Mouse (Mus musculus) spleen, adult 12 weeks (tissue): ENCODE measurements around the gene Krt87.

Experiments used
- DNase-seq: peaks from one replicate; pipeline ENCODE4 v3.0.0; 2022; ENCODE audit warnings: low spot score

The Krt87 gene

DNA sequence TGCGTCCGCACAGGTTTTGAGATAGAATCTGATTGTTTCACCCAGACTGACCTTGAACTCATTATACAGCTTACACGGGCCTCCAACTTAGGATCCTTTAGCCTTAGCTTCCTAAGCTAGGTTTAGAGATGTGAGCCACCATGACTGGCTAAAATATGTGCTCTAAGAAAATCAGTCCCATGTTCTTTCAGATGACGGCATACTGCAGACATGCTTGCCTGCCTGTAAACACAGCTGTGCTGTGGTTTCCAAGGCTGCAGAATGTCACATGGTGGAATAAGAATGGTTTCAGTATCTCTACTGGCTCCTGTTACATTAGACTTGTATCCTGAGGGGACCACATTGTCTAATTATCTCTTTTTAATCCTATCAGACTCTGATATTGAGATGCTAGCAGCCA lies 19.7 kb downstream of the Krt87 start:
- DNase-seq, result no peak

DNA sequence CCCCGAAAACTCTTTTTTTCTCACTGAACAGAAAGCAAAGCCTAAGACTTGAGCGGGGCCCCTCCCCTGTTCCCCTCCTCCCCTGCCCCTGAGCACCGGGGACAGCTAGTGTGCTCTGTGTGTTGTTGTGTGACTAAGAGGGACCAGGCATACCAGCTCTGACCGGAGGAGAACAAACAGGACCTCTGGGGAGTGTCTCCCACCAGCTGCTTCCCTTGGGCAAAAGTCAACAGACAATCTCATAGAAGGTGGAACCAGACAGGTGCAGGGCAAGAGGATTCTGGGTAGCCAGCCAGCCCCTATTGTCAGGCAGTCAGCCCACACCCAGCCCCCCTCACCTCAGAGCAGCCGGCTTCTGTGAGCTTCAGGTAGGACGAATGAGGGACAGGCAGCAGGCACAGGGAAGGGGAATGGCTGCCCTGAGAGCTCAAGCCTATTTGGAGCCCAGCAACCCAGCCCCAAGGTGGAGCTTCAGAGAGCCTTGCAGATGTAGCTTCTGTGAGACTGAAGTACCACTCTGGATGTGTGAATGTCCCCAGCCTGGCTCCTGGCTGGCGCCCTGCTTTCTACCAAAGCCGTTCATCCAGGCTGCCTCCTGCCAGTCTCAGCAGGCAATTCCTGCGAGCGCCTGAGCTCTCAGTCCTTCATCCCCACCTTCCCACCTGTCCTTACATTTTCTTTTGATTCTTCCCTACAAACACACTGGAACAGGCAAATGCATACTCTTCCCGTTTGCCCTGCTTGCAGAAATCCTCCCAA lies 23.6 kb downstream of the Krt87 start:
- no peak for DNase-seq

GRCm38 (mm10) chr15:101413916-101414635 lies 24.5 kb downstream of the Krt87 start:
- DNase-seq, result no peak

GRCm38 (mm10) chr15:101412188-101412587 lies 26.4 kb downstream of the Krt87 start:
- no peak for DNase-seq

DNA sequence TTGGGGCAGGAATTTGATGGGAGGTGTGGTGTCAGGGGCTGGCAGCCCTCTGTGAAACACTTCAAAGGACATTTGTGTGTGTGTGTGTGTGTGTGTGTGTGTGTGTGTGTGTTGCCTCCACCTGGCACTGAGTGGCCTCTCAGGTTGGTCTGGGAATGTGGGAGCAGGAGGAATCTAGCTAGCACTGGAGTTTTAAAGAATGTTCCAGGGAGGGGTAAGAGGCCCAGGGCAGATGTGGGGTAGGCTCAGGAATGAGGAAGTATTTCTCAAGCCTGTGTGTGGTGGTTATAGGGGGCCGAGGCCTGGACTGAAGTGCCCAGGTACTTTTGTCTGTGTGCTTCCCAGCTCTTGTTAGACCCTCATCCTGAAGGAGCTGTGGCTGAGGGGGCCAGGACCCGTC lies 27.8 kb downstream of the Krt87 start, which contains the start of gene Krt7:
TSS of gene Krt7 (plus strand) at position 269 of the 400 bp plus-strand sequence.
- DNase-seq, result no peak

DNA sequence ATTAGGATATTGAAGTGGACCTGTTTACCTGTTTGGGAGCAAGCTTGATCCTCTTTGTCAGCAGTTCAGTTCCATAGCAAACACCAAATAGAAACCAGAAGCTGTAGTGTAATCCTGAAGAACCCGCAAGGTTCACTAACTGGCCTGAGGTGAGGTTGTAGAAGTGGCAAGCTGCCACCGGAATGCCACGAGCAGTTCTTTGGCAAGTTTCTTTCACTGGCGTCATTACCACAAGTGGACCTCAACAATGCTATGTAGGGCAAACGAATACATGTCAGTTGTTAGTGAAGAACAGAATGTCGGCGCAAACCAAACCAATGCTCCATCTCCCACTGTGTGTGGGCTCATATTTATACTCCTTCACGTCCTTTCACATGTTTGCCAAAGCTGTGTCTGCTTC lies 40.3 kb downstream of the Krt87 start:
- no peak for DNase-seq

DNA sequence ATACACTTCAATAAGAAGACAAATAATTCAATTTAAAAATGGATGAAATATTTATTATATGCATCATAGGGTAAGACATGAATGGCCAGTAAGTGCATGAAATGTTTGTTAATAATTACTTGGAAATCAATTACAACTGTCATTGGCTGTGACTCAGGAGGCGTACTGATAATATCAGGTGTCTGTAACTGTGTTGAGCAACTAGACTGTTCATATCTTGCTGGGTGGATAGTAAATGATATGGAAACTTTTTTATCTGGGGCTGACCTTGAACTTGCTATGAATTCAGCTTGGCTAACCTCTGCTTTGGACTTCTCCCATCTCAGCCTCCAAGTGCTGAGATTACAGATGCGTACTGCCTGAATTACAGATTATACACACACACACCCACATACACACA lies 40.9 kb downstream of the Krt87 start:
- no peak for DNase-seq

GRCm38 (mm10) chr15:101396921-101397320 lies 41.7 kb downstream of the Krt87 start:
- no peak for DNase-seq

DNA sequence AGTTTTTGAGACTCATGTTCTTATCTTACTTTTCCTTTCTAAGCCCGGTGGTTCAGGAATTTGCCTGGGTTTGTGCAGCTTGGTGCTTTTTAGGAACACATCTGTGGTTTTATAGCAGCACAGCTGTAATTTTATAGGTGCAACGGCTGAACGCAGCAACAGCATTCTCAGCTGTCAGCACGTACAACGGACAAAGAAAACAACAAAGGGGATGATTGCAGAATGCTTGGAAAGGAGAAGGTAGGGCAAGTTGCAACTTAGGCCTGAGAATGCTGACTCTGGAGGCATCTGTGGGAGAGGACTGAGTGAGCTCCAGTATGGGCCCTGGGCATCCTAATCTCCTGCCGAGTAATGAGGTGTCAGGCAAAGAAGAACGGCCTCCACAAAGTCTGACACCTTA lies 42.1 kb downstream of the Krt87 start:
- no peak for DNase-seq

- DNase-seq, result no peak
These were observed 43.7 kb downstream of the Krt87 start for GRCm38 (mm10) chr15:101394908-101395307.

DNA sequence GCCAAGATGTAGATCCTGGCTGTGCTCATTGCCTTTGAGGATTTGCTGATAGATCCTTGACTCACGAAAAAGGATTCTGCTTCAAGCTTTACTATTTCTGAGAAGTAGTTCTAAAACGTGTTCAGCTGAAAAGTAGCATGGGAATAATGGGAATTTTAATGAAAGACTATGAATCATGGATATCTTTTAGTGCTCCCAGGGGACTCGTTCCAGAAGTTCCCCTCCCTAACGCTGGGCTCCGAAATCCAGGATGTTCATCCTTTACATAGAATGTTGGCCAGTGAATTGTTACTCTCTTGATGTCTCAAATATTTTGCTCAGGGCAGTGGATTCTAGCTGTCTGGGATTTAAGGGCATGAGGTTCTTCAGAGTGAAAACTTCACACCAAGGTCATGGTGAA lies 46.4 kb downstream of the Krt87 start:
- DNase-seq, result no peak

GRCm38 (mm10) chr15:101390203-101390602 lies 48.4 kb downstream of the Krt87 start:
- no peak for DNase-seq

GRCm38 (mm10) chr15:101388034-101388541 lies 50.5 kb downstream of the Krt87 start:
- no peak for DNase-seq

DNA sequence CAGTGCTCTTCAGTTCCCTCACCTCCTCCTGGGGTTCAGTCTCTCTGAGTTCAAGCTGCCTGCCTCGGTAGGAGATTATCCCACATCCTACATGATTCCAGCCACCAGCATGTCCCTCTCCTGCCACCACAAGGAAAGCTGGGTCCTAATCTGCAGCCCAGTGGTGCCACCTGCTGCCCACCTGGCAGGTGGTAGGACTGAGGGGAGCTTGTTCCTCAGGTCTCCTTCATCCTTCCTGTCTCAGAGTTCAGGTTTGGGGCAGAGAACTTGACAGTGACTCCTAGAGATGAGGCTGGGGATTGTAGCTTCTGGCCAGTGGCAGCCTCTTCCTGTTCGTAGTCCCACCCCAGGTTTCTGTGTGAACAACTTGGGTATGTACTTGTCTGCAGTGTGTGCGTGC lies 51.4 kb downstream of the Krt87 start:
- no peak for DNase-seq

DNA sequence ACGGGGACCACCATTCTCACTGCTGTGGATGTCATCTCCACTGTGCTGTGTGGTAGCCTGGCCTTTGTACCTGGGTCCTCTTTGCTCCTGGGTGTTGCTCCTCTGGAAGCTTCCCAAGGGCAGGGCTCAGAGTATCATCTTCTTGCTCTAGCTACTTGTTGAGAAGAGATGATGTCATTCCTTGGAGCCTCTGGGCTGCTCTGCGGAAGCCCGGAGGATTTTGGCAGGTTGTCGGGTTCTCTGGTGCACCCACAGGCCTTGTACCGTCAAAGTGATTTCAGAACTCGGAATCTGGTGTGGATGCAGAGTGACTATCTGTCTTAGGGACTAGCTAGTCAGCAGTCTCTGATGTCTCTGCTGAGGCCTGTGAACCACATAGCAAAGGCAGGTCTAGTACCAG lies 53.5 kb downstream of the Krt87 start:
- no peak for DNase-seq

GRCm38 (mm10) chr15:101384610-101385009 lies 54.0 kb downstream of the Krt87 start:
- DNase-seq, result no peak

- DNase-seq, result no peak
These were observed 55.8 kb downstream of the Krt87 start for GRCm38 (mm10) chr15:101382811-101383210.

DNA sequence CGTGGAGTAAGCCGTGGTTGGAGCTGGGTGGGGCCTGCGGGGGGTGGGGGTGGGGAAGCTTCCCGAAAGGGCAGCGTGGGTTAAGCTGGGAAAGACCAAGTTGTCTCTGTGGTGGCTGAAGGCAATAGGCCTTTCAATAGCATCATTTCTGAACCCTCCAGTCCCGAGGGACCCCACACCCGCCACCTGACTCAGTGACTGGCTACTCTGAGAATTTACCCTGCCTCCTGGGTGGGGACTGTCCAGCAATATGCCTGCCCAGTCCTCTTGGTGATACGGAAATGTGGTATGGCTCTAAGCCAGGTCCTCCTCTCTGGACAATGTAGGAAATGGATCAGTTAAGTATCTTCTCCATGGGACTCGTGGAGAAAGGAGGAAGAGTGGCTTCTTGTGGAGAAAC lies 56.8 kb downstream of the Krt87 start:
- no peak for DNase-seq
